Mouse (Mus musculus): Measurements from ENCODE around the gene Slc44a5. TPM values are rescaled to one million over a fixed set of nuclear protein-coding genes. Genes with fewer than 3 reads are reported as not detected.

The Slc44a5 gene
- polyA plus RNA-seq, 1 experiment from 2014 or later, result 0.53 TPM

DNA sequence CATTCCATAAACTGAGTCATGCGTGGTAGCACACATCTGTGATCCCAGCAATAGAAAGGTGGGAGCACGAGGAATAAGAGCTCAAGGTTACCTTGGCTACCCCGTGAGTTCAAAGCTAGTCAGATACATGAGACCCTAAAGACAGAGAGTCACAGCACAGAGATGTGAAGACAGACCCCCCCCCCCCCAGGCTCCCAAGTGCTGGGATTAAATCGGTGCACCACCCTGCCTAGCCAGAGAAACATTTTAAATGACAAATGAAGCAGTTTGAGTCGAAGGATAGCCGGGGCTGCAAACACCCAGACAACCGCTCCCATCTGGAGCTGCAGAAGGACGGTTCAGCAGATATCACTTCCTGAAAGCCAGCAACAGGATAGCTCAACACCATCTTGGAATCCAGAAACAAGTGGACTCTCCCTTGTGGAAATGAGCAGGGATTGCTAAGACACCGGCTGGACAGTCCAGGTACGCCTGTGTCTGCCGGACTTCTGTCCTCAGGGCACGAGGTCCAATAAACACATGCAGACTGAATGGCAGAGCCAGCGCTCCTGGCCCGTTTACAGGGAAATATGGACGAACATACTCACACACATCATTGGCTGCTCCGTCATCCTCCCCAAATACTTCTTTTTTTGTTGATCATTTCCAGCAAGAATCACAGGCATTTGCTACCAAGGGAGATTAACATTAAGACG, 36.0 kb upstream of the Slc44a5 start:
- no peak overlapping the region for H3K4me3 ChIP-seq (ENCODE audit: low read depth, low read length)
- H3K4me1 ChIP-seq (replicated peaks; ENCODE audit: control insufficient read depth, insufficient read depth), result no peaks in the 10 kb centered on the region
- WGBS, result 87% methylated on average over 17 of the region's 17 CpGs
- H3K9ac ChIP-seq (ENCODE audit: low read length), result no peak overlapping the region
- no peak for ATAC-seq (ENCODE audit: low FRiP score, low TSS enrichment)
- no peak for DNase-seq (ENCODE audit: low spot score)
- TF ChIP-seq EP300 (optimal IDR thresholded peaks at IDR 0.05), result no peak
- no peak for TF ChIP-seq CTCF (IDR thresholded peaks at IDR 0.05; ENCODE audit: low read depth)
- H3K36me3 ChIP-seq (ENCODE audit: control insufficient read depth, insufficient read depth, low read length), result peaks cover 27% of the 10 kb centered on the region
- no peaks in the 10 kb centered on the region for H3K27me3 ChIP-seq (ENCODE audit: control insufficient read depth, insufficient read depth, low read length)
- H3K27ac ChIP-seq (replicated peaks), result no peak overlapping the region
- H3K9me3 ChIP-seq (ENCODE audit: control insufficient read depth, low read length), result no peaks in the 10 kb centered on the region
- H3K4me2 ChIP-seq (replicated peaks; ENCODE audit: low read depth), result no peak overlapping the region

DNA sequence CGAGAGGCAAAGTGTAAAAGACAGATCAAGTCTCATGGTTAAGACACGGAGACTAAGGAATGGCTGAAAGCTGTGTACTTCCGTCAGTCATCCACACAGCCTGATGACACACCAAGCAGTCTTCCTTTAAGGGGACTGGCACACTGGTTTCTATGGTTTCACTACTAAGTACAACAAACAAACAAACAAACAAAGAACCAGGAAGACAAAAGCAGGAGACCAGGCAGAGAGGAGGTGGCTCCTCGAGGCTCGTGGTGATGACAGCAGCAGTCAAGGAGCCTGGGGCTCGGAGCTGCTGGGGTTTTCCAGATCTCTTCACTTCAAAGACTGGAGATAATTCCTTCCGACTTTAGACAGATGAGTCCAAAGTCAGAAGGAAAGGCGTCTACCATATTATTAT, 33.2 kb upstream of the Slc44a5 start:
- Histone ChIP-seq H3K4me1 (replicated peaks; ENCODE audit: control insufficient read depth, insufficient read depth) (no peaks in the 10 kb centered on the region), H3K36me3 (ENCODE audit: control insufficient read depth, insufficient read depth, low read length) (peaks cover 10% of the 10 kb centered on the region; the same call in 1 of the 2 replicates), H3K9me3 (ENCODE audit: control insufficient read depth, low read length) (no peaks in the 10 kb centered on the region), H3K27ac (replicated peaks) (no peak overlapping the region), H3K9ac (ENCODE audit: low read length) (no peak overlapping the region), H3K4me3 (ENCODE audit: low read depth, low read length) (no peak overlapping the region), H3K4me2 (replicated peaks; ENCODE audit: low read depth) (no peak overlapping the region), H3K27me3 (ENCODE audit: control insufficient read depth, insufficient read depth, low read length) (no peaks in the 10 kb centered on the region)
- no peak for DNase-seq (ENCODE audit: low spot score)
- TF ChIP-seq CTCF (IDR thresholded peaks at IDR 0.05; ENCODE audit: low read depth) (no peak), EP300 (optimal IDR thresholded peaks at IDR 0.05) (no peak)
- ATAC-seq (ENCODE audit: low FRiP score, low TSS enrichment), result no peak
- 85% methylated on average over 8 of the region's 8 CpGs for WGBS

DNA sequence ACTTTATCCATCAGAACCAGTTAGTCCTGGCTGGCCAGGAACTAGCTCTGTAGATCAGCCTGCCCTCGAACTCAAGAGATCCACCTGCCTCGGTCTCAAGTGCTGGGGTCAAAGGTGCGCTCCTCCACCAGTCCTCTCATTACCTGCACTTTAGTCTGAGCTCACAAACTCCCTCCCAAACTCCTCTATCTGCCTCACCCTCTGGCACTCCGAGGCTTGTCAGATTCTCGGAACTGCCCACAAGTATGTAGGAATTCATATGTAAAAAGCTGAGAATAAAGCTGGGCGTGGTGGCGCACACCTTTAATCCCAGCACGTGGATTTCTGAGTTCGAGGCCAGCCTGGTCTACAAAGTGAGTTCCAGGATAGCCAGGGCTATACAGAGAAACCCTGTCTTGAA, 32.8 kb upstream of the Slc44a5 start:
- Histone ChIP-seq H3K9me3 (ENCODE audit: control insufficient read depth, low read length) (no peaks in the 10 kb centered on the region), H3K27ac (replicated peaks) (no peak overlapping the region), H3K36me3 (ENCODE audit: control insufficient read depth, insufficient read depth, low read length) (peaks cover 8% of the 10 kb centered on the region; the same call in 1 of the 2 replicates), H3K9ac (ENCODE audit: low read length) (no peak overlapping the region), H3K27me3 (ENCODE audit: control insufficient read depth, insufficient read depth, low read length) (no peaks in the 10 kb centered on the region), H3K4me3 (ENCODE audit: low read depth, low read length) (no peak overlapping the region), H3K4me2 (replicated peaks; ENCODE audit: low read depth) (no peak overlapping the region), H3K4me1 (replicated peaks; ENCODE audit: control insufficient read depth, insufficient read depth) (no peaks in the 10 kb centered on the region)
- WGBS, result 87% methylated on average over 9 of the region's 9 CpGs
- TF ChIP-seq CTCF (IDR thresholded peaks at IDR 0.05; ENCODE audit: low read depth) (no peak), EP300 (optimal IDR thresholded peaks at IDR 0.05) (no peak)
- DNase-seq (ENCODE audit: low spot score) (no peak), ATAC-seq (ENCODE audit: low FRiP score, low TSS enrichment) (no peak)

DNA sequence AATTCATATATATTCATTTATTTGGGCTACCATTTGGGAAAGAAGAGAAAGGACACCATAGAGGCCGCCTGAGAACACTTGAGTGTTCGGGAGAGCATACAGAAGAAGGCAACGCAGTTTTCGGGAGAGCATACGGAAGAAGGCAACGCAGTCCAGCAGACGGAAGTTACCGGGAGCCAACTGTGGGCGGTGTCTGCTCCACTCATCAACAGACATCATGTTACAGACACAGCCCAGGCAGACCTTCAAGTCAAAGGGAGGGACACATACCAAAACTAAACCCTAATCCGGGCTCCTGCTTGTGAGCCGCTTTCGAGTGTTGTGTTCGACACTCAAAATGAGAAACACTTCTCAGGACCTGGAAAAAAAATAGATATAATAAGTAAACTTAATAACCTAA, 31.6 kb upstream of the Slc44a5 start:
- ATAC-seq (ENCODE audit: low FRiP score, low TSS enrichment), result no peak
- WGBS, result 94% methylated on average over 13 of the region's 13 CpGs

DNA sequence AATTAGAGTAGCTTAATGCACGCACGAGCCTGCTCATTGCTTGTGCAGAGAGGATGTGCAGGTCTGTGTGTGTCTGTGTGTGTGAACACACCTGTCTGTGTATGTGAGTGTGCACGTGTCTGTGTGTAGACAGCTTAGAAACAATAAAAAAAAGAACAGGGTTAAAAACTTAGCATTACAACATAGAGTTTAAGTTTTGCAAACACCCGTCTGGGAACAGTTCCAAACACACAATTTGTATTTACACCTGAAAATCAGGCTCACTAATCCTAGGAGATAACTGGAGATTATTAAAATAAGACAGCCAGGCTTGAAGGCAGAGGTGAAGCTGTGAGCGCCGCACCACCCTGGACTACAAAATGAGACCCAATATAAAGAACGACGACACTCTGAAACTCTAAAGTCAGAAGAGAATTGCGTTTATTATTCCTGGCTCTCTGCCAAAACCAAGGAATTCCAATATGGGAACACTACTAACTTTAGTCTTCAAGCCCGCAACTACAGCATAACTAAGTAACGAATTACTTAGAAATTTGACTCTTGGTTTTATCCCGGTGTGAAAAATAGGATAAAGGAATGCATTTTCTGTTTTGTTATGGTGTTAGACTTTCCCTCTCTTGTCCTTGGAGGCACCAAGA, 30.1 kb upstream of the Slc44a5 start:
- Histone ChIP-seq H3K4me3 (ENCODE audit: low read depth, low read length) (peak overlapping the region; percentile 74), H3K4me2 (replicated peaks; ENCODE audit: low read depth) (peak overlapping the region; percentile 70), H3K27ac (replicated peaks) (peak overlapping the region; percentile 93), H3K36me3 (ENCODE audit: control insufficient read depth, insufficient read depth, low read length) (peaks cover 4% of the 10 kb centered on the region; the same call in 1 of the 2 replicates), H3K27me3 (ENCODE audit: control insufficient read depth, insufficient read depth, low read length) (no peaks in the 10 kb centered on the region), H3K4me1 (replicated peaks; ENCODE audit: control insufficient read depth, insufficient read depth) (no peaks in the 10 kb centered on the region), H3K9ac (ENCODE audit: low read length) (no peak overlapping the region), H3K9me3 (ENCODE audit: control insufficient read depth, low read length) (no peaks in the 10 kb centered on the region)
- 14% methylated on average over 12 of the region's 12 CpGs for WGBS
- TF ChIP-seq EP300 (optimal IDR thresholded peaks at IDR 0.05) (no peak), CTCF (IDR thresholded peaks at IDR 0.05; ENCODE audit: low read depth) (no peak)
- DNase-seq (ENCODE audit: low spot score) (no peak), ATAC-seq (ENCODE audit: low FRiP score, low TSS enrichment) (no peak)

More for the DNA sequence above, 31.6 kb upstream of the Slc44a5 start:
- TF ChIP-seq CTCF (IDR thresholded peaks at IDR 0.05; ENCODE audit: low read depth) (no peak), EP300 (optimal IDR thresholded peaks at IDR 0.05) (no peak)
- Histone ChIP-seq H3K36me3 (ENCODE audit: control insufficient read depth, insufficient read depth, low read length) (peaks cover 8% of the 10 kb centered on the region; the same call in 1 of the 2 replicates), H3K27ac (replicated peaks) (no peak overlapping the region), H3K4me1 (replicated peaks; ENCODE audit: control insufficient read depth, insufficient read depth) (no peaks in the 10 kb centered on the region), H3K9ac (ENCODE audit: low read length) (no peak overlapping the region), H3K4me3 (ENCODE audit: low read depth, low read length) (no peak overlapping the region), H3K9me3 (ENCODE audit: control insufficient read depth, low read length) (no peaks in the 10 kb centered on the region), H3K27me3 (ENCODE audit: control insufficient read depth, insufficient read depth, low read length) (no peaks in the 10 kb centered on the region), H3K4me2 (replicated peaks; ENCODE audit: low read depth) (no peak overlapping the region)
- no peak for DNase-seq (ENCODE audit: low spot score)

DNA sequence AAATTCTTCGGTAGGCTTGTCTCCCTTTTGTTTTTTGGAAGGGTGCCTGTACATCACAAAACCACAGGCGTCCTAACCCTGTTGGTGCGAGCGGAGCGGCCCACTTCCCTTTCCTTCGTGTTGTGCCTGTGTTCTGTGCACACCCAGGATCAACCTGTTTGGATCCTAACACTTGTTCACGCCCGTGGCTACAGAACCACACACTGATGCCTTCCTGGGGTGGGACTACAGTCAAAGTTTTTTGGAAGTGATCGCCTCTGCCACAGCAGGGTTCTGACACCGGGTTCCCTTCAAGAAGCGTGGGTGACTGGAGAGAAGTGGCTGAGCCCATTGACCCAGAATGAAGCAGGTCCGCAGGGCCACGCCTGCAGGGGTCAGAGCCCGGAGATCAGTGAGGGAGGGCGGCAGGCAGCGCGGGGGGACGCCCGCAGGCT, 29.3 kb upstream of the Slc44a5 start:
- ATAC-seq (ENCODE audit: low FRiP score, low TSS enrichment), result peak; percentile 67
- H3K4me3 ChIP-seq (ENCODE audit: low read depth, low read length), result peak overlapping the region; percentile 74
- no peak for DNase-seq (ENCODE audit: low spot score)
- H3K4me1 ChIP-seq (replicated peaks; ENCODE audit: control insufficient read depth, insufficient read depth), result no peaks in the 10 kb centered on the region
- no peaks in the 10 kb centered on the region for H3K27me3 ChIP-seq (ENCODE audit: control insufficient read depth, insufficient read depth, low read length)
- H3K36me3 ChIP-seq (ENCODE audit: control insufficient read depth, insufficient read depth, low read length), result peaks cover 2% of the 10 kb centered on the region; the same call in 1 of the 2 replicates
- no peaks in the 10 kb centered on the region for H3K9me3 ChIP-seq (ENCODE audit: control insufficient read depth, low read length)
- H3K27ac ChIP-seq (replicated peaks), result peak overlapping the region; percentile 93
- peak overlapping the region; percentile 70 for H3K4me2 ChIP-seq (replicated peaks; ENCODE audit: low read depth)
- 0 out of 2 replicates have a peak, but pooled peaks have one; percentile 1 for TF ChIP-seq CTCF (IDR thresholded peaks at IDR 0.05; ENCODE audit: low read depth)
- TF ChIP-seq EP300 (optimal IDR thresholded peaks at IDR 0.05), result no peak
- peak overlapping the region; percentile 80 for H3K9ac ChIP-seq (ENCODE audit: low read length)
- WGBS, result under 1% methylated on average over 19 of the region's 19 CpGs
